Mouse (Mus musculus): ENCODE data around the gene Dchs1. TPM values are rescaled to one million over a fixed set of nuclear protein-coding genes. Genes with fewer than 3 reads are reported as not detected.
"Not testable (repeated sequence)": the region's sequence is repeated elsewhere in the genome, so short reads cannot be mapped to it uniquely, and the experiment has no call there.

Dchs1 gene
- total RNA-seq, 4 experiments from 2014 or later: 1.4 to 2.1 (median 1.7) TPM

GRCm38 (mm10) chr7:105743246-105743925 lies 44.1 kb downstream of the Dchs1 start:
- not testable (repeated sequence) for DNase-seq (ENCODE audit: low spot score in 2 of 2)

GRCm38 (mm10) chr7:105742539-105743215 lies 44.8 kb downstream of the Dchs1 start:
- DNase-seq (ENCODE audit: low spot score in 2 of 2): not testable (repeated sequence)

- DNase-seq (ENCODE audit: low spot score in 2 of 2): no peak
These were observed 45.5 kb downstream of the Dchs1 start for GRCm38 (mm10) chr7:105741978-105742377.

GRCm38 (mm10) chr7:105740851-105741250 lies 46.6 kb downstream of the Dchs1 start:
- no peak for DNase-seq (ENCODE audit: low spot score in 2 of 2)

- DNase-seq (ENCODE audit: low spot score in 2 of 2): no peak
These were observed 47.2 kb downstream of the Dchs1 start for GRCm38 (mm10) chr7:105740089-105740795.

GRCm38 (mm10) chr7:105738948-105739347 lies 48.5 kb downstream of the Dchs1 start:
- DNase-seq (ENCODE audit: low spot score in 2 of 2): peak in 1 of 2 experiments; percentile 41

- DNase-seq (ENCODE audit: low spot score in 2 of 2): no peak
These were observed 49.2 kb downstream of the Dchs1 start for GRCm38 (mm10) chr7:105738286-105738685.

- no peak for DNase-seq (ENCODE audit: low spot score in 2 of 2)
These were observed 49.8 kb downstream of the Dchs1 start for GRCm38 (mm10) chr7:105737648-105738047.

GRCm38 (mm10) chr7:105736911-105737521 lies 50.4 kb downstream of the Dchs1 start, which contains the start of gene Rrp8:
TSS of gene Rrp8 (minus strand) at chr7:105737385.
- DNase-seq (ENCODE audit: low spot score in 2 of 2): peak in 1 of 2 experiments; percentile 23

- peak; percentile 93 for DNase-seq (ENCODE audit: low spot score in 2 of 2)
These were observed 51.1 kb downstream of the Dchs1 start, which contains the start of gene Ilk for GRCm38 (mm10) chr7:105736264-105736901. TSS of gene Ilk (plus strand) at chr7:105736592.

- not testable (repeated sequence) for DNase-seq (ENCODE audit: low spot score in 2 of 2)
These were observed 52.0 kb downstream of the Dchs1 start for GRCm38 (mm10) chr7:105735464-105735863.

- DNase-seq (ENCODE audit: low spot score in 2 of 2): no peak
These were observed 52.6 kb downstream of the Dchs1 start for GRCm38 (mm10) chr7:105734826-105735225.

- DNase-seq (ENCODE audit: low spot score in 2 of 2): no peak
These were observed 53.6 kb downstream of the Dchs1 start for GRCm38 (mm10) chr7:105733836-105734235.

- no peak for DNase-seq (ENCODE audit: low spot score in 2 of 2)
These were observed 58.6 kb downstream of the Dchs1 start for GRCm38 (mm10) chr7:105728701-105729428.

GRCm38 (mm10) chr7:105726980-105727325 lies 60.5 kb downstream of the Dchs1 start:
- no peak for DNase-seq (ENCODE audit: low spot score in 2 of 2)

- no peak for DNase-seq (ENCODE audit: low spot score in 2 of 2)
These were observed 61.1 kb downstream of the Dchs1 start for GRCm38 (mm10) chr7:105726144-105726979.

- no peak for DNase-seq (ENCODE audit: low spot score in 2 of 2)
These were observed 65.5 kb downstream of the Dchs1 start for GRCm38 (mm10) chr7:105721916-105722315.

- DNase-seq (ENCODE audit: low spot score in 2 of 2): no peak
These were observed 72.1 kb downstream of the Dchs1 start for GRCm38 (mm10) chr7:105715366-105715765.

GRCm38 (mm10) chr7:105708733-105709132 lies 78.7 kb downstream of the Dchs1 start:
- no peak for DNase-seq (ENCODE audit: low spot score in 2 of 2)

- no peak for DNase-seq (ENCODE audit: low spot score in 2 of 2)
These were observed 83.6 kb downstream of the Dchs1 start for GRCm38 (mm10) chr7:105703816-105704215.
